Mouse (Mus musculus): ENCODE data around the gene Mrpl53.

Mrpl53 gene

GRCm38 (mm10) chr6:83147280-83147679 is 38.4 kb downstream of the Mrpl53 start:
- DNase-seq (ENCODE audit: inconsistent ontology term): no peak

GRCm38 (mm10) chr6:83151721-83152120 is 42.9 kb downstream of the Mrpl53 start:
- DNase-seq (ENCODE audit: inconsistent ontology term): no peak

GRCm38 (mm10) chr6:83153038-83153437 is 44.2 kb downstream of the Mrpl53 start:
- DNase-seq (ENCODE audit: inconsistent ontology term): no peak

GRCm38 (mm10) chr6:83153485-83153884 is 44.6 kb downstream of the Mrpl53 start:
- DNase-seq (ENCODE audit: inconsistent ontology term): no peak

GRCm38 (mm10) chr6:83155552-83156238 is 46.9 kb downstream of the Mrpl53 start:
- DNase-seq (ENCODE audit: inconsistent ontology term): no peak

- peak; percentile 75 for DNase-seq (ENCODE audit: inconsistent ontology term)
Observed at GRCm38 (mm10) chr6:83156259-83156684, 47.4 kb downstream of the Mrpl53 start, which contains the start of the genes Wdr54 and 1700003E16Rik. TSS of gene Wdr54 (minus strand) at chr6:83156397. TSS of gene 1700003E16Rik (plus strand) at chr6:83156404.

- peak; percentile 35 for DNase-seq (ENCODE audit: inconsistent ontology term)
Observed at GRCm38 (mm10) chr6:83159456-83159855, 50.6 kb downstream of the Mrpl53 start.
